Mouse (Mus musculus): Measurements from ENCODE around the gene Sf3b1.

The Sf3b1 gene

DNA sequence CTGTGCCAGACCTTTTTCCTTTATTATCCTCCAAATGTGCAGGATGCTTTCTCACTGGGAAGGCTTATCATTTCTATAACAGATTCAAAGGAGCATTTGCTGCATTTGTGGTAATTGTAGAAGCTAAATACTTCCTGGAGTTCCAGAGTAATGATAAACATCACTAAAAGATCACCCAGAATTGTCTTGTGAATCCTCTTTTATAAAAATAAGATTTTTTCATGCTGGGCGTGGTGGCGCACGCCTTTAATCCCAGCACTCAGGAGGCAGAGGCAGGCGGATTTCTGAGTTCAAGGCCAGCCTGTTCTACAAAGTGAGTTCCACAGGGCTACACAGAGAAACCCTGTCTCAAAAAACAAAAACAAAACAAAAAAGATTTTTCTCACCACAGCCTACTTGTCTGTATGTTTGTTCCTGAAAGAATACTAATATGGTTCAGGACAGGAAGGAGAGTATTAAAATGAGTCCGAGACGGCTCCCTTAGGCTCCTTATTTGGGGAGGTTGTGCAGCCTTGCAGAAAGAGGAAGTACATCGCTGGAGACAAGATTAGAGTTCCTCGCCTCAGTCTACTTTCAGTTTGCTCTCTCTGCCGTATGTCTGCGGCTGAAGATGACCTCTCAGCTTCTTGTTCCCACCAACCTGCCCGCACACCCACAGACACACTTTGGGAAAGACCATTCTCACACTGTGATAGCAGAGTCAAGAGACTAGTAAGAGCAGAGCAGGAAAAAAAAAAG, 1.4 kb upstream of the Sf3b1 start:
- no peak for DNase-seq (ENCODE audit: low read depth, low spot score)

DNA sequence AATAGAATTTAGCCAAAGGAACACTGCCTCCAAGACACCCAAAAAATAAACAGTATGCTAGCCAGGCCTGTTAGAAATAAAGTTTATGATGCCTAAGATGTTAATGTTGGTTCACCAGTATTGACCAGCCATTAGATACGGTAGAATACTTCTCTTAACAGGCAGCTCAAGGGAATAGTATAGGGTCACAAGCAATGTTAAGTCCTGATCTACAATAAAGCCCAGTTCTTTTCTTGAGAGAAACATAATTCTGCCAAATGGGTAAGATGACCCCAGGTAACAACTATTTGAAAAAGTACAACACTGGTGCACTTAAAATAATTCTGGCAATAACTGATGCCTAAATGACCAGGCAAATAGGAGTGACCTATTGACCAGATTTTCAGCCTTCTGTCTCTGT, 685 bp upstream of the Sf3b1 start:
- no peak for DNase-seq (ENCODE audit: low read depth, low spot score)

DNA sequence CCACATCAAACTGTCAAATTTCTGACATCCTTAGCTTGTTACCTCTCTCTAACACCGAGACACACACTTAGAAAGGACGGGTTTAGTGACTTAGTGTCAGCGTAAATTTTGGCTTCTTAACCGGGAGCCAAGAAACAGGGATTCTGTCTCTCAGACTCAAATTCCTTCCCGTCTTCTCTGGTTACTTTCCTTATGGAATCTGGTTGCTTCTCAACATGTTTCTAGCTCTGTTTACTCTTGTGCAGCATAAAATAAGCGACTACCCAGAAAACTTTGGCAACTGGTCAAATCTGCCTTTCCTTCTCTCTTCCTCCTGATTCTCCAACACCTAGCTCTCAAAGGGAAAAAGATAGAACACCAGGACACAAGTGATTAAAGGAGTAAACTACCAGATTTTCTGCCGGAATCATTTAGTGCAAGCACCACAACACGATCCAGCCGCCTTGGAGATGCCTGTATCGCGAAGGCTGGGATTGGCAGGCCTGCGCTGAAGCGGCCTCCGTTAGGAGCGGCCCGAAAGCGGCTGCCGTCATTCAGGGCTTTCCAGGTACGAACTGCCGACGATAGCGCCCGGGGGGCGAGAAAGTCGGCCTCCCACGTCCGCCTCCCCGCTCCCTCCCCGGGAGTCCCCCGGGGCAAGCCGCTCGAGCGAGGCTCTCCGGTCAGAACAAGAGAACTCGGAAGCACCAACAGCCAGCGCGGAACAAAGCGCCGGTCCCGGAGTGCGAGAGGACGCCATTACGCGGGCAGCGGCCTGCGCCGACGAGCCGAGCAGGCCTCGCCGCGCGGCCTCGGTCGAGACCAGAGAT, 633 bp downstream of the Sf3b1 start:
- no peak for DNase-seq (ENCODE audit: low read depth, low spot score)

DNA sequence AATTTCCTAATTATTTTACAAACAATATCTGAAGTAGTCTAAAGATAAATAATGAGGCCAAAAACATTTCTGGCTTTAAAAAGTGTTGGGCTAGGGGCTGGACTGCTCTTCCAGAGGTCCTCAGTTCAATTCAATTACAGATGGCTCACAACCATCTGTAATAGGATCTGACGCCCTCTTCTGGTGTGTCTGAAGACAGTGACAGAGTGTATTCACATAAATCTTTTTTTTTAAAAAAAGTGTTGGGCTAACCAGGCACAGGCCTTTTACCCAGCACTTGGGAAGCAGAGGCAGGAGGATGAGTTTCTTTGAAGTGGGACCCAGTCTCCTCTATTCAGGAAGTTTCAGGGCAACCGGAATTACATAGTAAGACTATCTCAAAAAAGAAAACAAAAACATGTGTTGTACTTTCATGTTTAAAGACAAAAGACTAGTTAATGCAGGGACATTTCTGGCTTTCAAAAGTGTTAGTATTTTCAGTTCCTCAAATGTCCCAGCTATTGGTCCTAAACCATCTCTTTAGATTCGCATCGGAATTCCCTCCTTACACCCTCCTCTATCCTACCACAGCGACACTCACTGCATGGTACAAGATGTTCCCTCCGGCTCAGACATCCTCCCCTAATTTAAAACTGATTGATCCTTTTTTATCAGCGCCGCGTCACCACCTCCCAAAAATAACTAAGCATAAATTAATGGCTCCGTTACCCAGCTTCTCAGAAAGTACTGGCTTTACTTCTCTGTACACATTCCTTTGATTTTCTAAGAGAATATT, 1.4 kb downstream of the Sf3b1 start:
- DNase-seq (ENCODE audit: low read depth, low spot score), result no peak

DNA sequence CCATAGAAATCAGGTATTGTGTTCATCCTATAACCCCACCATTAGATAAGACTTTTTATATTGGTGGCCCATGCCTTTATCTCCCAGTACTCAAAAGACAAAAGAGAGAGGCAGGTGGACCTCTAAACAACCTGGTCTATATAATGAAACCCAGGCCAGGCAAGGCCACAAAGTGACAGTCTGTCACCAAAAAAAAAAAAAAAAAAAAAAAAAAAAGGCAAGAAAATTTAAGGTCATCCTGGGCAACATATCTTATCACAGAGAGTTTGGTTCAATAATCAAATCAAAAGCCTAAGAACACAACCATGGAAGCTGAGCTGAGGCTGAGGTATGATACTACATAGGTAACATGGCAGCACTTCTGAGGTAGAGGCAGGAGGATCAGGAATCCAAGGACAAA, 5.4 kb downstream of the Sf3b1 start:
- no peak for DNase-seq (ENCODE audit: low read depth, low spot score)

DNA sequence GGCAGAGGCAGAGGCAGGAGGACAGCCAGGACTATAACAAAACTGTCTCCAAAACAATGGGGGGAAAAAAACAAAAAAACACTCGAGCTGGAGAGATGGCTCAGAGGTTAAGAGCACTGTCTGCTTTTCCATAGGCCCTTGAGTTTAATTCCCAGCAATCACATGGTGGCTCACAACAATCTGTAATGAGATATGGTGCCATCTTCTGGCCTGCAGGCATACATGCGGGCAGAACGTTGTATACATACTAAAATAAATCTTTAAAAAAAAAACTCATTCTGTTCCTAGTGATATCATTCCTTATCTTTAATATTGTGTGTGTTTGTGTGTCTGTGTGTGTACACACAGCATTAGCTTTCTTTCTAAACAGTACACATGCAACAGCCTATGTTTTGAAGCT, 14.8 kb downstream of the Sf3b1 start:
- peak; percentile 68 for DNase-seq (ENCODE audit: low read depth, low spot score)

DNA sequence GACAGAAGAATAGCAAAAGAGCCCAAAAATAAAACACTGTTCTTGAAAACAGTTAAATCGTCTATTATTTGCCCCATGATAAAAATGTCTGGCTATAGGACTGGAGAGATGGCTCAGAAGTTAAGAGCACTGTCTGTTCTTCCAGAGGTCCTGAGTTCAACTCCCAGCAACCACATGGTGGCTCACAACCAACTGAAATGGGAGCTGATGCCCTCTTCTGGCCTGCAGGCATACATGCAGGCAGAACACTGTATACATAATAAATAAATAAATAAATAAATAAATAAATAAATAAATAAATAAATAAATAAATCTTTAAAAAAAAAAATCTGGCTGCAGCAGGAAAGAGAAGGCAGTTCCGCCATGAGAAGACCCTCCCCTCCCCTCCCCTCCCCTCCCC, 19.0 kb downstream of the Sf3b1 start:
- peak; percentile 58 for DNase-seq (ENCODE audit: low read depth, low spot score)

DNA sequence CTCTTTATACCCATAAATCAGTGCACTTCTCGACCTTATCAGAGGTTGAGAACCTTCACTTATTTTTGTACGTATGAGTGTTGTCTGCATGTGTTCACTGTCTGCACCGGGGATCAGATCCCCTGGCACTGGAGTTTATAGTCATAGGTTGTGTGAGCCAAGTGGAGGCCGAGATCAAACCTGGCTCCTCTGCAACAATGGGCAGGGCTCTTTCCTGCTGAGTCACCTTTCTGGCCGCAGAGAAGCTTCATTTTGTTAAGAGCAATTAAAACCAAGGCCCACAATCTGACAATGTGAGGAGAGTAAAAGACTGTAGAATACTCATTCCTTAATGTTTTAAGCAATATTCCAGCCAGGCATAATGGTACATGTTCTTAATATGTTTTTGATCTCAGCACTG, 33.7 kb downstream of the Sf3b1 start:
- DNase-seq (ENCODE audit: low read depth, low spot score), result no peak

DNA sequence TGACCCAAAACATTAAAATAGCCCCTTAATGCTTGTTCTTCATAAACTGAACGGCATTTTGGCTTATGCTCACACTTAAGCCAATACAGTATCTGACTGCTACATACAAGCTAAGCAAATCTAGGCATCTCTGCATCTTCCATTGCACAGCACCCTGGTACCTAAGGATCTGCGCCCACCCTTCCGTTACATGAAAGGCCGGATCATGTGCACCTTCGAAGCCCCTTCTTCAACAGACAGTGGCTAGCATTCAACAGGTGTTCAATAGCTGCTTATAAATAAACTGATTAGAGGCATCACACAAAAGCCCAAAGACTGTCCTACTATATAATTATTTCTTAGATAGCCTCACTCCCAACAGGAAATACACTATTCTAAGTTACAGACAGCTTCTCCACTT, 41.0 kb downstream of the Sf3b1 start:
- no peak for DNase-seq (ENCODE audit: low read depth, low spot score)

DNA sequence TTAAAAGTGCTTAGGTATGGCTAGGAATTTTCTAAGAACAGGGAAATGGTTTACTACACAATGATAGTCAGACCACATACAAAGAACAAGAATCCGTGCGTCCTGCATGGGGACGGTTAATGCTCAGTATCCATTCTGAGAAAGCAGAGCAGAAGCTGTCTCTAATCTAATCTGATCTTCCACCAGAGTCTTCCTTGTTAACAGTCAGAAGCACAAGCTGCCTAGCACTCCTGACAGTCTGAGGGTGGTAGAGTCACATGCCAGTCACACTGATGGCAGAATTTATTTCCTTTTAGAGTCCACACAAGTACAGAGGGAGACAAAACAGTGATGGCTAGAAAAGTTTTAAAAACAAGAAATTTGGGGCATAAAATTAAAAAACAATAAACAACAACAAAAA, 41.5 kb downstream of the Sf3b1 start:
- DNase-seq (ENCODE audit: low read depth, low spot score), result no peak

DNA sequence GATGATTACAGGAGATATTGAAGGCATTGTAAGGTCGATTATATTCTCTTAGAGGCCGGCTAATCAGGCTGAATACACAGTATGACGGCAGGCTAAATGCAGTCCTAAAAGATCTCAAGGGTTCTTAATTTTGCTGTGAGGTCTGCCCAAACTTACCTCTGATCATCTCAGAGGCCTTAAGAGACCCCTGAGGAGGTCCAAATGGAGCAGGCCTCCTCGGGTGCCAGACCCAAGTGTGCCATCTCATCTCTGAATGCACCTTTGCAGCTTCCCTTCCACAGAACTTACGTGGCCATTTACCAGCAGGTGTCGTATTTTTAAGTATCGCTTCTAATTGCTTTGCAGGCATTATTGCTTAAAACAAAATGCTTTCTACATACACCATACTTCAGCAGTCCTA, 43.1 kb downstream of the Sf3b1 start:
- no peak for DNase-seq (ENCODE audit: low read depth, low spot score)

DNA sequence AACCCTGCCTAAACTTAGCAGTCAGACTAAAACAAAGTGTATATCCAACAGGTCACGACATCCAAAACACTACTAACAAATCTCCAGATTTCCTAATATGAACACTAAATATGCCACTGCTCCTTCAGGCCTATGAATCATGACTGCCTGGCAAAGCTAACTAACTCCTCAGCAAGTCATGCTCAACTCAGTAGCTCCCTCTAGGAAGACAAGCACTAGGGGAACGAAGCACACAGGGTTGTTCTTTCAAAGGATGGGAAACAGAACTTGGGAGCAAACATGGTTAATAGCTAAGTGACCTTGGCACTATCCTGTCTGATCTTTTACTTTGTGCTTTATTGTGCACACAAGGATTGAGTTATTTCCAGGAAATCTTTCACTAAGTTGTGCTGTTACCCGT, 43.9 kb downstream of the Sf3b1 start:
- peak; percentile 70 for DNase-seq (ENCODE audit: low read depth, low spot score)

DNA sequence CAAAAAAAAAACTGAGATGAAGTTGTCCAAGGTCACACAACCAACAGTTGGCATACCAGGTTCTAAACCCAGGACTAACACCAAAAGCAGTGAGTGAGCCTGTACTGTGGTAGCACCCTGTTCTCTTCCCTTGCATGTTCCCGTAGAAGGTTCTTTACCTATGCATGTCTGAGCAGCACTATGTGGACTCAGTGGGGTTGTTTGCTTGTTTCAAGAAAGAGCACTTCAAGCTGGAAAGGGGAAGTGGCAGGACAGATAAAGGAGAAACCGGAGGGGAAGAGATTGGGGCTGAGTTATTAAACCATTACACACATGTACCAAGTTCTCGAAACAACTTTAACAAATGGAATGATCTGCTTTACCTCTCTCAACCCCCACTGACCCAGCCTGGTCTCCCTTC, 44.6 kb downstream of the Sf3b1 start:
- DNase-seq (ENCODE audit: low read depth, low spot score), result no peak

DNA sequence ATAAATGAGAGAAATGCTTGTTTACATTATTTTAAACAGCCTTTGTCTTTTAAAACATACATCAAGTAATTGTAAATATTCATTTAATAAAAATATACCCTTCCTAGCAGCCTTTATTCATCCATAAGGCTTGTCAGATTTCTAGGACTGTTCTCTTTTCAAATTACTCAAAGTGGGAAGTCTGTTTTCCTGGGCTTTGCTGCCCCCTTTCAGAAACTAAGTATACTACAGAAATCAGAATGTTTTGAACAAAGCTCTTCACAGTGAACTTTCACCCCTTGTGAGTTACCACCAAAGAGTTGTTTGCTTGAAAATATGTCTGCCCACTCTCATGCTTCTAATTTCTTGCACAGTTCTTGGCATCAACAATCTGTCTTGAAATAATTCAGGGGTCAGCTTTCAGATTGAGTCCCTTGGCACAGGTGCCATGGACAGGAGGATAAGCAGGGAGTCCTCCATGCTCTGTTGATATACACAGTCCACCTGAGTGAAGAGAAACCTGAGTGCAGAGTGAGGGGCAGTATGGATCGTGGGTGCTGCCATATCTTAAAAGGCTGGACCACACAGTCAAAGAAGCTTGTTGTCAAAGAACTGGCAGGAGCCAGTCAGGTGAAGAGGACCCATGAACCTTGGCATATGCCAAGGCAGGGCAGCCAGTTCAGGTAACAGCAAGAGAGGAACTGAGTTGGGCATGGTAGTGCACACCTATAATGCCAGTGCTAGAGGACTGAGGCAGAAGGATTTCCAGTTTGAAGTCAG, 47.9 kb downstream of the Sf3b1 start:
- peak; percentile 35 for DNase-seq (ENCODE audit: low read depth, low spot score)

DNA sequence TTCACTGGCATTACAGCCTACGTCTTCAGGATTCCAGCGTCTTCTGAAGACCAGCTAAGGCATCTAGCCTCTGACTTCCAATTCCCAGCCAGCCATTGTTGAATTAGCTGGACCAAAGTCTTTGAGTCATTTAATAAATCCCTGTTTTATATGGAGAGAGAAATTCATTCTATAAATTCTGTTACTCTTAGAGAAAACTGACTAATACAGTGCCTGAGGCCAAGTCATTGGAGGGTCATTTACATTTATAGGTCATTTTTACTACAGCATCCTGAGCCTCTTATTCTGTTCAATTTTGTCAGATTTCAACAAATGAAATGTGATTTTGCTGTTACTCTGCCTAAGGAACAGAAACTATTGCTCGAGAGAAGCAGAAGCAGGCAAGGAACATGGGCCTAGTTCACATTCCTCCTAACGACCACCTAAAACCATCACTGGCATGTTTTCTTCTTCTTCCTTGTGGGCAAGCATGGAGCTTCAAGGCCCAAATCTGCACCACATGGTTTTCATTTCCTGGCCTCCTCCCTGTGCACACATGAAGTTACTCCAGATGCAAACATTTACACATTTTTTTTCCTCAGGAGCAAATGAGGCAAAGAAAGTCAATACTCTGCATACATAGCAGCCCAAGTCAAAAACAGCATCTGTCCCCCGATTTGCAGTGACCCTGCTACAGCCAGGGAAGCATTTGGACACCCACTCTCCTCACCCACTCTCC, 55.4 kb downstream of the Sf3b1 start:
- DNase-seq (ENCODE audit: low read depth, low spot score), result no peak

DNA sequence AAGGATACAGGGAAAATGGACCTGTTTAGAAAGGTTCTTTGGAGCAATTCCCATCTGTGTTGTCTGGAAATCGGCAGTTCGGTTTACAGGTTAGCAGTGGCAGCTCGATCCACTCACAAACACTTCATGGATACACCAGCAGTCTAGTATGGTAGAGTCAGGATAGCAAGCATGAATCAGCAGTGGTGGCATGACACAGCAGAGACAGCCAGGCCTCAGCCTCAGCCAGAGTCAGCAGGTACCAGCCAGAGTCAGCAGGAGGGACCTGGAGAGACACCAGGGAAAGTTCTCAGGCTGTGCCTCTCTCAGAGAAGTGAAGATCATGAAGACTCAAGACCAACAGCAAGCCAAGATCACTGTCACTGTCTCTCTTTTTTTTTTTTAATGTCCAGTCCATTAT, 60.4 kb downstream of the Sf3b1 start:
- no peak for DNase-seq (ENCODE audit: low read depth, low spot score)

DNA sequence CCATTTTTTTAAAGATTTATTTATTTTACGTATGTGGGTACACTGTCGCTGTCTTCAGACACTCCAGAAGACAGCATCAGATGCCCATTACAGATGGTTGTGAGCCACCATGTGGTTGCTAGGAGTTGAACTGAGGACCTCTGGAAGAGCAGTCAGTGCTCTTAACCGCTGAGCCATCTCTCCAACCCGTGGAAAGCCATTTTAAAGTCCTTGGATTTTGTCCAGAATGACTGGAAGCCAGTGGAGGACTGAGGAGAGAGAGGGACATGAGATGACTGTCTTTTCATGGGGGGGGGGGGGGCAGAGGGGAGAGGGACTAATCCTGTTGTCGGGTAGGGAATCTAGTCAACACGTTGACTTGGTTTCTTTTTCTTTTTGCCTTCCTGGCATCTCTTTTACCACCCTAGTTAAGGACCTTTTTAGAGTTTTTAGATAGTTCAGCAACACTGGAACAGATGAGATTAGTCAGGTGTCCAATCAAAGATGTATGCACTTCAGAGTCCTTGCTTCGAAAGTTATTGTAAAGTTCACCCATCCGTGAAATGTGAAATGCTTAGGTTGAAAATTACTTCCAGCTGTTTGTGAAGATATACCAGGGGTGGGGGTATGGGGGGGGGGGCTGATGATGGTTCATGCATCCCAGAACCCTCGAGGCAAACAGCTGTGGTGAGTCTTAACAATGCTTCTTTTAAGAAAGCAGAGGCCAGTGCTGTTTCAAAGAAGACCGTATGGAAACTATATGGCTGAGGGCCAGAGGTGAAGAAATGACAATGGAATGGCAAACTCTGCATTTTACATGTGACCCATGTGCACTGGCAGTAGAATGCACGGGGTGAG, 61.9 kb downstream of the Sf3b1 start:
- no peak for DNase-seq (ENCODE audit: low read depth, low spot score)

DNA sequence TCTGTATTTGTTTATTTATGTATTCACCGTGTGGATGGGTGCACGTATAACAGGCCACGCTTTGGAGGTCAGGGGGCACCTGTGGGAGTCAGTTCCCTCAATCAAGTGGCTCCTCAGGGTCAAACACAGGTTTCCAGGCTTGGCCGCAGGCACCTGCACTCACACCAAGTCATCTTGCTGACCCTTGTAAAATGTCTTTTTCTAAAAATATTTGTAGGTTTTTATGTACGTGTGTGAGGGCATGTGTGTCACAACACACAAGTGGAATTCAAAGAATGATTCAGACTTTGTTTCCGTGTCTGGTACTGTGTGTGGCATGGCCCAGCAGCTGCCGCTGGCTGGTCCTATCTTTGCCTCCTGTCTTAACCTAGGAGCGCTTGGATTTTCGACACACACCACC, 65.6 kb downstream of the Sf3b1 start:
- DNase-seq (ENCODE audit: low read depth, low spot score), result no peak

DNA sequence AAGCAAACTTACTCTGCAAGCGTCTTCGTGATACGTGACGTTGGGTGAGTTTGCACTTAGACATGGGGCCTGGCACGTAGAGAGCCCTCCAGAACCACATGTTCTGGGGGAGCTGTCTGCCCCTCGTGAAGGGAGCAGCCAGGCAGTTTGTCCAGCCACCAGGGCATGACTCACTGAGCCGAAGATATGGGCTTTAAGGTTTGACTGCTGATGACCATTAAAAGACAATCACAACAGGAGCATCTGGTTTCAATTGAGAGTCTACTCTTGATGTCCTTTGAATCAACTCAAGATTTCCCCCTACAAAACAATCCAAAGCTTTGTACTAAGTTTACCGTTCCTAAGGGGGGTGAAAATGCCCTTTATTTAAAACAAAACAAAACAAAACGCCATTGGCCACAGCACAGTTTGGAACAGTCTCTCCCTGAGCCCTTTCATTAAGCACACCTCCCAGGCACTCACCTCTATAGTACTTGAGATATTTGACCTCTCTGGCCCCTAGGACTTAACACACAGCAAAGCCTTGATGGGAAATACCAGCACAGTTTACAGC, 66.6 kb downstream of the Sf3b1 start:
- no peak for DNase-seq (ENCODE audit: low read depth, low spot score)

DNA sequence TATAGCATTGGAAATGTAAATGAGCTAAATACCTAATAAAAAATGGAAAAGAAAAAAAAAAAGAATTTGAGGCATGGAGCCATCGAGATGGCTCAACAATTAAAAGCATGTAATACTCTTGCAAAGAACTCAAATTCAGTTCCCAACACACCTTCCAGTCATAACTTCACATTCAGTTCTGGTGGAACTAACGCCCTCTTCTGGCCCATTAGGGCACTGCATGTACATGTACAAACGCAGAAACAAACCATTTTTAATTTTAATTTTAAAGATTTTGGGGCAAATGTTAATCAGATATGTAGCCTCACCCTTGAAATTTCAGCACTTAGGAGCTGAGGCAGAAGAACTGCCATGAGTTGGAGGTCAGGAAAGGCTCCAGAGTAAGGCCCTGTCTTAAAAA, 68.8 kb downstream of the Sf3b1 start:
- DNase-seq (ENCODE audit: low read depth, low spot score), result no peak
